Mouse (Mus musculus) frontal cortex, postnatal 25 days (tissue): Measurements from ENCODE around the gene Tmem132b.
A peak's percentile ranks its signal among the peaks of the same experiment; 100 is the strongest.

Experiments
- DNase-seq, 2 experiments: peaks; one replicate each; pipeline ENCODE4 v3.0.0; 2022; ENCODE audit warnings: low spot score in 2 of 2

Tmem132b gene

DNA sequence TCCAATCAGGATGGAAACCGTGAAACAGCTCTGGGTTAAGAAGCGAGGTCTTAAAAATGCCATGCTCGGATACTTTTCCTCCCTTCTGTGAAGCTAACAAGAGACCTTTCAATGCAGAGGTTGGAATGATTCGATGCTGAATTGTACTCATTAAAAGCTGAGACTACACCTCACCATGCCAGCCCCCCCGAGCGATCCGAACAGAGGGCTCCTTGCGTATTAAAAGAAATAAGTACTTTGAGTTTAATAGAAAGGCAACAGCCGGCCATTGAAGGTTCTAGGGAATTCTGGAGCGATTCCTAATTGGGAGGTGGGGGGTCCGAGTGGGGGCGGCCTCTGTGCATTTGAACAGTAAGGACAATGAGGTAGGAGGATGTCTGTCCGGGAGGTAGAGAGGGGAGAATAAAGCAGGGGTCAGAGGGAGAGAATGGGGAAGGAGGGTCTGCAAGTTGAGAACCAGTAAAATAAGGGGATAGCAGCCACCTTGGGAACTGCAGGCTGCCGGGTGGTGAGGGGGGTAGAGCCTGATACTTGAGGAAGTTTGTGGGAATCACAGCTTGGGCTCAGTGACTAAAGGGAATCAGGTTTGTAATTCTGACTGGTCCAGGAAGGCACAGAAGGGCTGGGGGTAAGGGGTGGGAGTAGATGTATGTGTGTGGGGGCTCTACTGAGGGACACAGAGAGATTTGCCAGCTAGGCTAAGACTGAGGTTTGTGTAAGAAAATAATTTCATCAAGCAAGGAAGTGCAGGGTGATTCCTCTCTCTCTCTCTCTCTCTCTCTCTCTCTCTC, 127.6 kb downstream of the Tmem132b start:
- DNase-seq, result no peak

- peak; percentile 27 to 31 for DNase-seq
Measured at GRCm38 (mm10) chr5:125675623-125676022, 144.0 kb downstream of the Tmem132b start.

- no peak for DNase-seq
Measured at GRCm38 (mm10) chr5:125676025-125676623, 144.6 kb downstream of the Tmem132b start.

DNA sequence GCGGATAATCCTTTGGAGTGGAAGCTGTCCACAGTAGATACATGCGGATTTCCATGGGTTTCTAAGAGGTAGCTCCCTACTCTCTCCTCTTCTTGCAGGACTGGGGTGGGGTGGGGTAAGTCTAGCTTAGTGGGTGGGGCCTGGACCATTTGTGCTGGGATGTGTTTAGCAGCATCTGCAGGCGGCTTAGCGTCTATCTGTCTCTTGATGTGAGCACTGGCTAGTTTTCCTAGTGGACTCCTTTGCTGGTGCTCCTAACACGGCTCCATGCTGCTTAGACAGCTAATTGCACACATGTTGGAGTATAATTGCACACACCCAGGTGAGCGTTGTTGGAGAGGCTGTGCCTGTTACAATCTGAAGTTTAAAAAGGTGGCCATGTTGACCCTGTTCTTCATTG, 149.3 kb downstream of the Tmem132b start:
- no peak for DNase-seq

DNA sequence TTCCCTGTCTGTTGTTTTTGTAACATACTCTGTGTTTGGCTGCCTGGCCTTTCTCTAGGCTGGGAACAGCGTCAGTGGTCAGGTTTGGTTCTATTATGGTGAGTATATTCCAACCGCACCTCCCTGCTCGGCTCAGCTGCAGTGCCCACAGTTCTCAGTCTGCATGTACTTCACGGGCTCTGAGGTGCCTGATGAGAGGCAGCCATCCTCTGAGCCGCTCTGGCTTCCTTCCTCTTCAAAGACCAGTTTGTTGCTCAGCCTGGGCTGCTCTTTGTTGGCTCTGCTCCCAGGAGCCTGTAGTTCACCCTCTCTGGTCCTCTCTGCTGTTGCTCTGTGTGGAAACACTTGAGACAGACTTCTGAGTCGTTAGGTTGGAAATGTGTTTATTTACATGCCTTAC, 151.9 kb downstream of the Tmem132b start:
- DNase-seq, result no peak

- DNase-seq, result no peak
Measured at GRCm38 (mm10) chr5:125685681-125686331, 154.2 kb downstream of the Tmem132b start.

- no peak for DNase-seq
Measured at GRCm38 (mm10) chr5:125692538-125692937, 161.0 kb downstream of the Tmem132b start.

- no peak for DNase-seq
Measured at GRCm38 (mm10) chr5:125699395-125699794, 167.8 kb downstream of the Tmem132b start.

DNA sequence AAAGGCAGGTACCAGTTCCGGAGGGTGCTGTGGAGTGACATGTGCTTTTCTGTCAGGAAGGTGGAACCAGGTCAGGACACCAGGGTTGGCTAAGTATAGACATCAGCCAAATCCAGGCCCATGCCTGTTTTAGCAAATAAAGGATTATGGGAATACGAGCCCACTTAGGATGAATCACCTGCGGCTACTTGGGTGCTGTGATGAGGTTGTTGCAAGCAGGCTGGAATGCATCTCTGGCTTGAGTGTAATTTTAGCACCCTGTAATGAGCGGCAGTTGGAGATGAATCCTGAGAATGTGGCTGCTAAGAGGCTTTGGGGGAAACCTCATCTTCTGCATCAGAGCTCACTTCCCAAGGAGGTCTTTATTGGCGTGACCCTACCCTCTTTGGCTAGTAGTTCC, 168.7 kb downstream of the Tmem132b start:
- no peak for DNase-seq

DNA sequence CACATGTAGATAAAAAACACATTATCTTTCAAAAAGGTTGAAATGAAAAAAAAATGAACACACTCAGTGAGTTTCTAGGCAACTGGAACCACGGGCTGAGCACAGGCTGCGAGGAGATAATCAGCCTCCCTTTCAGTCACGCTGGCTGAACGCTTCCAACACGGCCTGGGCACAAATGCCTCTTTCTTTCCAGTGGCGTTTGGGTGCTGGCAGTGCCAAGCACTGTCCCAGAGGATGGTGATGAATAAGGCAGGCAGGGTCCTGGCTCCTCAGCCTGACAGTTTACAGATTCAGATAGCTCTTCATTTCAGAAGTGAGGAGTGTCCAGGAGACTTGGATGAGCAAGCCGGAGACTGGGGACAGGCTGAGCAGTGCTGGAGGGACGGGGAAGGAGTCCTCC, 173.8 kb downstream of the Tmem132b start:
- peak in 1 of 2 experiments; percentile 35 for DNase-seq

DNA sequence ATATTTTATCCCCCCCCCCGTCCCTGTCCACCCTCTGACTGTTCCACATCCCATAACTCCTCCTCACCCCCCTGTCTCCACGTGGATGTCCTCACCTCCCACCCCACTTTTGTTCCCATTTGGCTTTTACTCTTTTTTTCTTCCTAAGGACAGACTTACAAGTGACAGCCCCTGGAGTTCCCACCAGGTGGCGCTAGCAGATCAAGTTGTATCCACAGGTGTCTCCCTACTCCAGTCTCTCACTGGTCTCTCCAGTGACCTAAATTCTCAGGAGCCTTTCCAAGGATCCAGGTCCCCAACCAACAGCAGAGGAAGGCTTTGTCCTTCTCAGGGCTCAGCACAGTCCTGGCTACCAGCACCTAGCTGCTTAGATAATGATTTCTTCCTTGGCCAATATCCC, 177.6 kb downstream of the Tmem132b start:
- DNase-seq, result peak; percentile 70 to 73

GRCm38 (mm10) chr5:125726815-125727214, 195.2 kb downstream of the Tmem132b start:
- DNase-seq, result no peak

DNA sequence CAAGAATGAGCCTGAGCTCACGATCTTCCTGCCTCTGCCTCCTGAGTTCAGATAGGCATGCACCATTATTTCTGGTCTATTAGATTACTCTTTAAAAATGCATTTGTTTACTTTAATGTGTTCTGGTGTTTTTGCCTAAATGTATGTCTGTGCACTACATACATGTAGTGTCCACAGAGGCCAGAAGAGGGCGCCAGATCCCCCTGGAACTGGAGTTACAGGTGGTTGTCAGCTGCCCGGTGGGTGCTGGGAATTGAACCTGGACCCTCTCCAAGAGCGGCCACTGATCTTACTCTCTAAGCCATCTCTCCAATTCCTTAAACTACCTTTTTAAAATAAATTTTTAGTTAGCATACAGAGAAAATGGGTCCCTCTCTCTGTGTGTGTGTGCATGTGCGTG, 195.9 kb downstream of the Tmem132b start:
- DNase-seq, result no peak

DNA sequence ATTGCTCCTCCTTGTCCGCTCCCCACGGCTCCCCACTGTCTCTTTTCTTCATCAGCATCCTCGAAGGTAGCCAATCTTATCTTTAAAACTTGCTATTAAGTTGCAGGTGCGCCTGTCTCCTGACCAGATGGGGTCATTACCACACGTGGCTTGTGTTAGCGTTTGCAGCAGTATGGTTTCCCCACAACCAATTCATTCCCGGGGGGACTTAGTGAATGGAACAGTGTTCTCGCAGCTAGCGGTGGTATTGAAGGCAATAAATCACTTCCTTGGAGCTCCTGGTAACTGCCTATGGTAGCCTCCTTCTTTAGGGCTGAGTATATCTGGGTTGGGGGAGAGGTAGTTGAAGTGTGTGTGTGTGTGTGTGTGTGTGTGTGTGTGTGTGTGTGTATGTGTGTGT, 196.4 kb downstream of the Tmem132b start:
- no peak for DNase-seq

DNA sequence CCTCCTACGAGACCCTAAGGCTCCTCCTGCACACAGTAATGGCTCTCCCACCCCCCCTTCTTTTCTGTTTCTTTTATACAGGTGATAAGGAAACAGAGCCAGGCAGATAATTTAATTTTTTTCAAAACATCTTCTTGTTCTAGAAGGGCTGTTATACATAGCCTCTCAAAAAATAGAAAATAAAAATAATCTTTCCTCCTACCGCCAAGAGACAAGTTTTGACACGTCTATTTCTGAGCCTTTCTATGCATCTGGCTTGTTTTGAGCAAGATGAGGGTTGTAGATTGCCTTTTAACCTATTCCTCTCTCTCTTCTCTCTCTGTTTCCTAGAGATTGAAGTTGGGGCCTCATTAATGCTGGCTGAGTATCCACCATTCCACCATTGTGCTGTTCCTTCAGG, 196.9 kb downstream of the Tmem132b start:
- no peak for DNase-seq

DNA sequence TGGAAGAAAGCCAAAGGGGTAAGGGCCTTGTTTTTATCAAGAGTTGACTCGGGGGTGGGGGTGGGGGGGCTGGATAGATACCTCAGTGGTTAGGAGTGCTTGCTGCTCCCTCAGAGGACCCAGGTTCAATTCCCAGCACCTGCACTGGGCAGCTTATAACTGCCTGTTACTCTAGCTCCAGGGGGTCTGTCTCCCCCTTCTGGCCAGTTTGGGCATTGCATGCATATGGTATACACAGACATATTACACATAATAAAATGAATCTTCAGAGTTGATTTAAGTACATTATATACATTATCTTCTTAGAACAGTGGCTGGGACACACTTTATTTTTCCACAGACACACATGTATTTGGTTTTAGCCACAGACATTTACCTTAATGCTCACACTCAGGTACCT, 202.2 kb downstream of the Tmem132b start:
- no peak for DNase-seq

DNA sequence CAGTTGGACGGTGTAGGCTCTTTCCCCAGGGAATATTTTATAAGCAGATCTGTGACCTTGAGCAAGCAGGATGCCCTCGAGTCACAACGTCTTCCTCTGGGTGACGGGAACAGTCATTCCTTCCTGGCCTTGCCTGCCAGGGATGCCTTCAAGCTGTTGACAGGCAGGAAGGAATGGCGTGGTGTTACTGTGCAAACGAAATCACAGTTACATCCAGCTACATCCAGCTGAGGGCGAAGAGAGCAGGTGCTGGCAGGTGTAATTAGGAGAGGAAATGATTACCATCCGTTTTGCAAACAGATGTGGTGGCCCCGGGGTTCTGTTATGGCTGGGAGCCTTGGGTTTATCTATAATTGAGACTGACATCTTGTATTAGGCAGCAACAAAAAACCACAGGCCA, 205.5 kb downstream of the Tmem132b start:
- no peak for DNase-seq

GRCm38 (mm10) chr5:125743503-125743902, 211.9 kb downstream of the Tmem132b start:
- DNase-seq, result no peak

GRCm38 (mm10) chr5:125745727-125746126, 214.2 kb downstream of the Tmem132b start:
- no peak for DNase-seq

GRCm38 (mm10) chr5:125751481-125751880, 219.9 kb downstream of the Tmem132b start:
- DNase-seq, result no peak

- no peak for DNase-seq
Measured at GRCm38 (mm10) chr5:125752546-125752945, 221.0 kb downstream of the Tmem132b start.

DNA sequence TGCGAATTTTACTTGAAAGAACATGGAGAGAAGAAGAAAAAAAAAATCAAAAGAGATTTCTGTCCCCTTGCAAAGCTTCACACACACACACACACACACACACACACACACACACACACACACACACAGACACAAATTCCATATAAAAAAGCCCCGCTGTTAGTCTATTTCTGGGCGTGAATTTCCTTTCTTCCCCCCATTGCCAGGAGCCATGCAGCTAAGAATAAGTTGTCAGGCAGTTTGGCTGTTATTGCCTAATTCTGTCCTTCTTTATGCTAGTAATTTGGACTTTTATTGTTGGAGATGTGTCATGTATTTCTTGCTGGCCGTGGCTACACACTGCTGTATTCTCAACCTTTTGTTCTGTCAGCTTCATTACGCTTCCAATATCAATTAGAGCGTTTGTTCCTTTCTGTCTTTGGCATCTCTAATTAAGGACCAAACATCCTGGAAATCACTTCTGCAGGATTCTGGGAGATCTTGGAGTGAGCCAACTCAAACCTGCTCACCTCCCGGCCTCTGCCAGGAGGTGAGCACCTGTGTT, 225.5 kb downstream of the Tmem132b start:
- no peak for DNase-seq

GRCm38 (mm10) chr5:125758506-125758905, 226.9 kb downstream of the Tmem132b start:
- DNase-seq, result no peak
